Mouse (Mus musculus) induced T-regulatory cell, adult 2 months (primary cell): ENCODE measurements around the gene Hnf4a.
A peak's percentile ranks its signal among the peaks of the same experiment; 100 is the strongest.

ENCODE experiments used
- DNase-seq: peaks from one replicate; pipeline ENCODE4 v3.0.0-alpha.2; 2012; ENCODE audit warnings: low read depth

The Hnf4a gene

DNA sequence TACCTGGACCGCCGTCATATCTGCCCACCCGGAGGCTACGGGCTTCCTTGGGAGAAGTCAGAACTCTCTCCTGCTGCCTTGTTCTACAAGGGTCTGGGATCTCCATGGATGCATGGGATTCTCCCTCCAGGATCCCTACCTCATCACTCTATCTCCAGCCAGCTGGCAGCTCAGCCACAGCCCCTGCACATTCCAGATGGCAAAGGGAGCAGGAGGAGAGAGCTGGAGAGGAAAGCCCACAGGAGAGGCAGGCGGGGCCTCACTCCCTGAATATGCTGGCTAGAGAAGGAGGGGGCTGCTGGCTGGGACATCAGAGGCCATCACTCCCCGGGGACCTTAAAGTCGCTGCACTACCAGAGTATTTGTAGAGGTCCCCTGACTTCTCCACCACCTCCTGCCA lies 15.3 kb upstream of the Hnf4a start:
- DNase-seq = no peak

DNA sequence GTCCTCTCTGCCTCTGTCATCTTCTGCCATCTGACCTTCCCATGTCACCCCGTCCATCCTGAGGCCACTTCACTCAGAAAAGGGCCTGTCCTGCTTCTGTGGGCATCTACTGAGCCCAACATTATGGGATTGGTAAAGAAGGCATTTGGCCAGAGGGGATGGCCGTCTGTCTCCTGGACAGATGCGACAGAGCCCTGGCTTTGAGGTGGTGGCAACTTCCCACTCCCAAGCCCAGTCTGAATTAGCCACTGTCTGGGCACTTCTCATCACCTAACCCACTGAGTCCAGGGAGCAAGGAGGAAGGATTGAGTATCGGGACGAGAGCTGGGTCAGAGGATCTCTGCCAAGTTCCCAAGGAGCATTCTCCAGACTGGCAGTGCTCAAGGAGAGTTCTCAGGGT lies 14.6 kb upstream of the Hnf4a start, which contains the start of gene R3hdml:
TSS of gene R3hdml (plus strand) at position 301 of the 400 bp plus-strand sequence.
- DNase-seq = no peak

DNA sequence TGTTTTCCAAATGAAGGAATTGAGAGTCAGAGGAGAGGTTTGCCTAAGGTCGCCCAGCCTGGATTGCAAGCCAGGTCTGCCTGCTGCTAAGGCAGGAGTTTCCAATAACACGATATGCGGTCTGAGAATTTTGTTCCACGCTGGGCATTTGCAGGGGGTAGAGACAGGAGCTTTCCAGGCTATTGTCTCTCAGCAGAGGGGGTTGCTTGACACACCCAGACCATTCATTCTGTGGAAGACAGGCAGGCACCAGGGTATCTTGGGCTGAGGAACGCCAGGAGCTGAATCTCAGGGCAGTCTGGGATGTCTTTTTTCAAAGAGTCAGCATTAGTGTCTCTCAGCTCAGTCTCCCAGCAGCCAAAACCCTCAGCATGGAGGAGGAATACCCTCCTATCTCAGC lies 13.6 kb upstream of the Hnf4a start:
- no peak for DNase-seq

DNA sequence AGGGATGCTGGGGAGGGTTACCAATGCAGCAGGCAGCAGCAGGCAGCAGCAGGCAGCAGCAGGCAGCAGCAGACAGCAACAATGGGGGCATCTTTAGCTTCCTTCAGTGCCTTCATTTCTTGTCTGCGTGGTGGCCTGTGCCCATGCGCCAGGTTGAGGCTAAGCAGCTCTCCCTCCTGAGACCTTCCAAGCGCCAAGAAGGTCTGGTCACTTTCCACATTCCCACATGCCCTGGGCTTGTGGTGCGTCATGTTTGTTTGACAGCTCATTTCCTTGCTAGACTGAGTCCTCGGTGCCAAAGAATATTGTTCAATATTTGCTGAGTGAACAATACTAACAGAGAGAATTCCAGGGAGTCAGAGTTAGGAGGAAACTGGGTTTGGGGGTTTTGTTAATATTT lies 12.6 kb upstream of the Hnf4a start:
- DNase-seq = no peak

DNA sequence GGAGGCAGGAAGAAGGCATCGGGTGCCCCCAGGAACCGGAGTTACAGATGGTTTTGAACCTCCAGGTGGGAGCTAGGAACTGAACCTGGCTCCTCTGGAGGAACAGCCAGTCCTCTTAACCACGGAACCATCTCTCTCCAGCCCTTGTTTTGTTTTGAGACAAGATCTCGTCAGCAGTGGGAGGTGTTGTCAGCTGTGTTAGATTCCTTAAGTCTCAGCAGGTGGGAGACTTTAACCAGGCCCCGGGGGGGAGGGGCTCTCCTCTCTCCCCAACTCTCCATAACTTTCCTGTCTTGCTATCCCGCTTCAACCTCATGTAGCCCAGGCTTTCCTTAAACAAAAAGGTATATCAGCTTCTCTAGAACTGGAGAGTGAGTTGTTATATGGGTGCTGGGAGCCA lies 12.2 kb upstream of the Hnf4a start:
- no peak for DNase-seq

DNA sequence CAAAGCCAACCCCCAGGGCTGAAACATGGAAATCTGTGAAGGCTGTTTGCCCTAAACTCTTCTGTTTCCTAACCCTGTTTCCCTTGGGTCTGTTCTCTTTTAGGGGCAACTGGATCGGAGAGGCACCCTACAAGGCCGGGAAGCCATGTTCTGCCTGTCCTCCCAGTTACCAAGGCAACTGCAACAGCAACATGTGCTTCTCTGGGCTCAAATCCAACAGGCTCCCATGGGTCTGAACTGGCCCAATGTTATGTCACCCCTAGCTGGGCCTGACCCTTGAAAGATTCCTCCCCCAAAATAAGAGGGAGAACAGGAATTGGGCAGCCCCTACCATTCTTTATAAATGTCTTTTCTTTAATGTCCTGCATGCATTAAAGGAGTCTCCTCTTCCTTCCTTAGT lies 4.4 kb upstream of the Hnf4a start:
- no peak for DNase-seq

DNA sequence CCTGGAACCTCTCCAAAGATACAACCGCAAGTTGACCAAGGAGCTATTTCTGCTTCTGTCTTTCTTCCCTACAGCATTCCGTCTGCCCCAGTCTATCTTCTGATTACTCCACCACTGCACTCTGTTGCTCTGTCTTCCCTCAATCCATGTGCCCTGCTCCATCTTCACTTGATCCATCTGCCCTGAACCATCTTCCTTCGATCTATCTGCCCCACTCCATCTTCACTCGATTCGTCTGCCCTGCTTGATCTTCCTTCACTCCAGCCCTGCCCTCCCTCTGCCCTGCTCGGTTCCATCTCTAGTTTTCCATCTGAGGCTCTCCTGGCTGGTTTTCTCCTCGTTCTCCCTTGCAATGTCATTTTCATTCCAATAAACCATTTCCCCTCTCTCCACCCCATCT lies 3.4 kb upstream of the Hnf4a start:
- no peak for DNase-seq

DNA sequence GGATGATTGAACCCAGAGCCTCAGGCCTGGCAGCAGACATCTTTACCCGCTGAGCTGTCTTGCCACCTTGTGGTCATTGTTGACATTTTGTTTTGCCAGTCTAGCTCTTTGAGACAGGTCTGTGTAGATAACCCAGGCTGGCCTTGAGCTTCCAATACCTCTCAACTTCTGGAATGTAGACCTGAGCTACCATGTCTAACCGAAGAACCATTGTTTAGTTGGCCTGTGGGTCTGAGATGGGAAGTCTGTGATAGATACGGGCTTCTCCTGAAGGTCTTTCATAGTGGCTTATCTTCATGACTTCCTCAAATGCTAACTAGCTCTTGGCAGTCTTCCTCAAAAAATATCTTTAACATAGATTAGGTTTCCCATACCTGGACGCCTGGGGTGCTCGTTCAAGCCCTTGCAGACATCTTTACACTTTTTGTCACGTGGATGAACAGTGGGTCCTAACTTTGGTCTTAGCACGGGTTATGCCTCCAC lies 19.2 kb downstream of the Hnf4a start:
- no peak for DNase-seq

DNA sequence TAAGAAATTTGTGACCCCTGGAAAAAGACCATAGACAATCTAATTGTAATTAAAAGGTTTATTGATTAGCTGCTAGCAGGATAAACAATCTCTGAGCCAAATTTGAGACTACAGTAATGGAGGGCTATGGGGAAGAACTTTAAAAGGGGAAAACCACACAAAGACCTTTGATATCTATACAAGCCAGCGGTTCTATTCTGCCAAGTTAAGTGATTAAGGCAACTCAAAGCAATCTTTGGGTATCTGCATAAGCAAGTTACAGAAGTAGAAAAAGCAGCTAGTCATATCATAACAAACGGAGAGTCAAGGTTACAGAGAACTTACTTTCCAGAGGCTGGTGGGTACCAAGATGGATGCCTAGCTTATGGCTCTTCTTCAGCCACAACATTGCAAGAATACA lies 20.9 kb downstream of the Hnf4a start:
- no peak for DNase-seq

DNA sequence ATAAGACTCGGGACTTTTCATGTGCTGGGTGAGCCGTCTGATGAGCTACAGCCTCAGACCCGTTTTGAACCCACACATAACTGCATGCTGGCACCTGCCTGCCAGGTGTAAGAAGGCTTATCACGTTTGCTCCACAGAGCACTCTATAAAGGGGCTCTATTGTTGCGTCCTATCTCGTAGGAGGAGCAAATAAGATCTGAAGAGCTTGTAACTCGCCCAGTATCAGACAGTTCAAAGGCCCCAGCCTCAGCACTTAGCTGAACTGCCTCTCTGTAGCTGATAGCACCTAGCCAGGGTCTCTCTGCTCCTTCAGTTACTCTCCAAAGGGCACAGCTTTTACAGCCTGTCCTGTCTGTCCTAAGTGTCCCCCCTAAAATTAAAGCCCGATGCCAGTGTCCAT lies 23.8 kb downstream of the Hnf4a start:
- no peak for DNase-seq

DNA sequence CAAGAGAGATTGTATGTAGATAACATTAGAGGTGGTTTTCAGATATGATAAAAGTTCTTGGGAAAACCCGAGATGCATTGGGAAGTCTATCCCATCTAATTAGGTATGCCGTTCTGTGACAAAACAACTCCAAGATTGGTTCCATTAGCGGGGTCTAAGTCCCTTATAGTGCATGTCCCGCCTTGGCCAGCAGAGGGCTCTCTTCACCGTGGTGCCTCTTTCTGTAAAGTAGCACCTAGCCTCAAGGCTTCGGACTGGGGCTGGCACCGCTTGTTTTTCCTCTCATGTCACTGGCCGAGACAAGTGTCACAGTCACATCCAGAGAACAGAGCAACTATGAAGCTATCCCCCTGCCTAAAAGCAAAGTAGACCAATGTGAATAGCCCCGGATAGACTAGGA lies 25.3 kb downstream of the Hnf4a start:
- DNase-seq = peak; percentile 73

DNA sequence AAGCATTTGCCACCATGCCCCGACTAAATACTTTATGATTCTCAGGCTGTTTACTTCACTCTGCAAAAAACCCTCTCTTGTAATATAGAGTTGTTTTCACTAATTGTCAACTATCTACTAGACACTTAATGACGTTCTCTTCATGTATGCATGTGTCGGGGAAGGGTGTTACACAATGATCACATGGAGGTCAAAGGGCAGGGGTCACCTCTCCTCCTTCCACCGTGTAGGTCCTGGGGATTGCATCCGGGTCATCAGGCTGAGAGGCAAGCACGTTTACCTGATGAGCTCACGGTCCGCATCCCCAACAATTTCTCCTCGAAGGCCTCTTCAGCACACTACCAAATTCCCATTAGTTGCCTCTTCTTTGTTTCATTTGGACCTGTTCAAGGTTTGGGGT lies 26.6 kb downstream of the Hnf4a start:
- DNase-seq = no peak

DNA sequence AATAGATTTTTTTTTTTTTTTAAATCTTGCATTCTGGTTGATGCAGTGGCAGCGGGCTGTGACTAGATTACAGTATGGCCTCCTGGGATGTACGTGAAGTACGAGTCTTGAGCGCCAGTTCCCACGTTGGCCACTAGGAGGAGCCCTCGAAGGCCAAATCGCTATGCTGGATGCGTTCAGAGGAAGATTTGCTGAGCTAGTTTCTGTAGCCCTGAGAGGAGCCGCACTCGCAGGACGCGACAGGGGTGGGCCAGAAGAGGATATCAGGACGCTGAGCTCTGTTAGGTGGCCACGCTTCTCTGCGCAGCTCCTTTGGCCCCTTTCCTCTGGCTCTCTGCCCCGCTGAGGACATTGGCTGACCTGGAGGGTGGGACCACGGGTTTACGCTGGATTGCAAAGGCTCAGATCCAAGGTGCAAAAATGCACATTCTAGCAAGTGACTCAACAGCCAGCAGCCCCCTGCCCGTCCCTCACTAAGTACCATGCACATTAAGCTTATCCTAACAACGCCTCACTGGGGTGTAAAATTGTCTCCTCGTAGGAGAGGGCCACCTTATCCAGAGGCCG lies 28.4 kb downstream of the Hnf4a start:
- DNase-seq = peak; percentile 81

DNA sequence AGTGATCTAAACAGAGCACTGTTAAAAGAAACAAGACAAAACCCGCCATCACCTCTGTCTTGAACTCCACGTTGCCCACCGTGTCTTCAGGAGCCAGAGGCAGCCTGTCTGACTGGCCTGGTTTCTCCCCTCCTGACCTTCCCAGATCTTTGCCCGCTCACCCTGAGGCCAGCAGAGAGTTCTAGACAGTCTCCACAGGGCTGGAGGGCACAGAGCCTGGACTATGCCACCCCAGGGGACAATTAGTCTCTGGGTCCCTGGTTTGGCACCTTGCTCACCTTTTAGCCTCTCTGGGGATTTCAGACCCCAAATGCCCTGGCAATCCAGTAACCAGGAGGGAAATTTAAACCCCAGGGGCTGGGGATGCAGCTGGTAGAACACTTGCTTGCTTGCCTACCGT lies 30.8 kb downstream of the Hnf4a start:
- no peak for DNase-seq

DNA sequence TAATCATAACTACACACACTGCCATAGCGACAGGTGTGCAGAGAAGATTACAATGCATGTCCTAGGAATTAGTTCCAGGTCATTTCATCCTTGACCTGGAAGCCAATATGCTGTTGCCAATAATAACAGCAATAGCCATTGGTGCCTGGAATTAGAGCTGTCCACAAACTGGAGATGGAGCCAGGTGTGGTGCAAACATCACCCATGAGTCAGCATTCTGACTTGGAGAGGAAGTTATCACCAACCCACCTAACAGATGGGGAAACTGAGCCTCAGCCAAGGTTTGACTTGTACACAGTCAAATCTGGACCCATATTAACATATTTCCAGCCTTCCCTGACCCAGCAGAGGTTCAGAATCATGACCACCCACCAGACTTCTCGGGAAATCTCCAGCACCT lies 31.8 kb downstream of the Hnf4a start:
- DNase-seq = no peak

DNA sequence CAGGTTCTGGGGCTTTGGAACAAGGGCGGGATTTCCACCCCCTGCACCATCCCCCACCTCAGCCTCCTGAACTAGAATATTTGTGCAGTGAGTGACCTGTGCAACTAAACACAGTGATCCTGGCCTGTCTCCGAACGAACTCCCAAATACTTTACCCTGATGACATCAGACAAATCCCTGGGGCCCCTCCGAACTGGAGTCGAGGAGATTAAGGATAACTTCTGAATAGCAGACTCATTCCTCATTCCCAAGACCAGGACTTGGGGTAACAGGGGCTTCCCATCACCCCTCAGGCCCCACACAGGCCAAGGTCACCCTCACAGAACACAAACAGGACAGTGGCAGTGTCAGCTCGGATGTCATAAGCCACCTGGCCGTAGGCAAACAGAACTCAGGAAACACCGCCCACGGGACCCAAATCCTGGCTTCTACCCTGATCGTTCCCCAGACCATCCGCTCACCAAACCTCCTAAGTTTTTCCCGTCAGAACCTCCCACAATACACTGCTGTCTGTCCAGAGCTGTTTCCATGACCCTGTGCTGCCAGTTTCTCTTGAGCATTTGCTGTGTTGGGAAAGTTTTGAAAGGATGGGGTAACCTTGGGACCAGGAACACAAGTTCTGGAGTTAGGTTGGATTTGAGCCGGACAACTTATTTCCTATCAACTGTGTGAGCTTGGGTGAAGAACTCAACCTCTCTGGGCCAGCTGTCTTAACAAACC lies 32.9 kb downstream of the Hnf4a start:
- DNase-seq = no peak

DNA sequence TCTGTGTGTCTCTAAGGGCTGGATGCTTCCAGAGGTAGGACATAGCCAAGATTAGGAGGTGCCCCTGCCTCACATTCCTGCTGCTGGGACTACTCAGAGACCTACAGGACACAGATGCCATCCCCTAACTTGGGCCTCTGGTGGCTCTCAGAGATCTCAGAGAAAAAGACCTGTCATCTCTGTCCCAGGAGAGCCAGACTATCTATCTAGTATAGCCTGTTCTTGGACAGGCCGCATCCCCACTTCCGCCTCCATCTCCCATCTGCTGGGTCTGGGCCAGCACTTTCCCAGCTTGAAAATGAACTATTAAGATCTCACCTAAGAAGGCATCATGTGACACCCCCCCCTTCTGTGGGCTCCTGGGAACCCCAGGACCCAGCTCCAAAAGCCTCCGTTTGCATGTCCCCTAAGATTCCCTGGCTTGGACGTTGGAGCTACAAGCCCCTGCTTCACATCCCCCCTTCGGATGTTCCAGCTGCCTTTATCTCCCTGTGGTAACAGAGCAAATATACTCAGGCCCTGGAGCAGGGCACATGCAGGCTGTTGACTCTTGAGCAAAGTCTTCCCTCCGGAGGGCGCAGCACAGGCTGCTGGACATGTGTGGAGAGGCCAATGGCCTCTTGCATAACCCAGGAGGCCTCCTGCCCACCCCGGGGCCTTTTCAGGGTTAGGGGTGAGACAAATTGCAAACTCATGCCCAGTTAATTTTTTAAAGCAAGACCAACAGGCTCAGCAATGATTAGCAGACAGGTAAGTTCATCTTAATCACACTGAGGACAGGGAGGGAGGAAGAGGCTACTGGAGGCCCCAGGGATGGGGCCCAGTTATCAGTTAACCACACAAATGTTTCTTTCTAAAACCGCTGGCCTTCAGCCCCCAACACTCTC lies 33.9 kb downstream of the Hnf4a start:
- DNase-seq = no peak

DNA sequence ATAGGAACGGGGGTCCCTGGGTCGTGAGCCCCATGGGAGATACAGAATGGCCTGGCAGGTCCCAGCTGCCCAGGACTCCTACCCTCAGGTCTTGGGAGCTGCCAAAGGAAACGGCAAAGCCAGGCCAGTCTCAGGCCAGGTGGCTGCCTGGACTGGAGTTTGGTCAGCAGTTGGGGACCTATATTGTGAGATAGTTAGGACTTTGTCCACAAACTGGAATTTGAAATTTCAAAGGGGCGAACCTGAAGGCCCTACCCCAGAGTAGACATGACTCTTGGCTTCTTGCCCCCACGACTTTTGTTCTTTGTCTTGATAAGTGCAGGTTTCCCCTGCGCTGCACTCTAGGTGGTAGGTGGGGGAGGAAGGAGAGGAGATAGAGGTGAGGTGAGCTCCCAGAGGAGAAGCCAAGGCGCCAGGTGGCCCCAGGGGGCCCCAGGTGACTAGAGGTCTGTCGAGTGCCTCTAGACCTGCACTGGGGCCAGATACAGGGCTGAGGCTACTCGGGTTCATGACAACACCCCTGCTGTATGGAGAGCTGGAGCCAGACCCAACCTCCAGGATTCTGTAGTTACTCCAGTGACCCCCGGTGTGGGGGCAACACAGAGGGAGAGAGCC lies 35.1 kb downstream of the Hnf4a start:
- DNase-seq = no peak

DNA sequence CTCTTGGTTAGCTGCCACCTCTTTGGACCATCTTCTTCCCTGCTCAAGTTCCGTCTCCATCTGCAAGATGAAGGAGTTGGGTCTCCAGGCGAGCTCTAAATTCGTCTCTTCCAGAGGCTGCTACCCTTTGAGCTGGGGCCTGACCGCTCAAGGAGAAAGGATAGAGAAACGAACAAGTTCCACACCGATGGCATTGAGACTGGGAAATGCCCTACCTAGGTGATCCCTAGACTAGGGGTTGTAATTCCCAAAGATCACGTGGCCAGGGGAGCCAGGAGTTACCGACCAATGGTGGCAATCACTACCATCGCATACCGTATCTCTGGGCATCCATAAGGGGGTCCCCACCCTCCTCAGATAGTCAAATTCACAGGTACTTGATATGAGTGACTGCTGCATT lies 36.1 kb downstream of the Hnf4a start:
- DNase-seq = no peak

DNA sequence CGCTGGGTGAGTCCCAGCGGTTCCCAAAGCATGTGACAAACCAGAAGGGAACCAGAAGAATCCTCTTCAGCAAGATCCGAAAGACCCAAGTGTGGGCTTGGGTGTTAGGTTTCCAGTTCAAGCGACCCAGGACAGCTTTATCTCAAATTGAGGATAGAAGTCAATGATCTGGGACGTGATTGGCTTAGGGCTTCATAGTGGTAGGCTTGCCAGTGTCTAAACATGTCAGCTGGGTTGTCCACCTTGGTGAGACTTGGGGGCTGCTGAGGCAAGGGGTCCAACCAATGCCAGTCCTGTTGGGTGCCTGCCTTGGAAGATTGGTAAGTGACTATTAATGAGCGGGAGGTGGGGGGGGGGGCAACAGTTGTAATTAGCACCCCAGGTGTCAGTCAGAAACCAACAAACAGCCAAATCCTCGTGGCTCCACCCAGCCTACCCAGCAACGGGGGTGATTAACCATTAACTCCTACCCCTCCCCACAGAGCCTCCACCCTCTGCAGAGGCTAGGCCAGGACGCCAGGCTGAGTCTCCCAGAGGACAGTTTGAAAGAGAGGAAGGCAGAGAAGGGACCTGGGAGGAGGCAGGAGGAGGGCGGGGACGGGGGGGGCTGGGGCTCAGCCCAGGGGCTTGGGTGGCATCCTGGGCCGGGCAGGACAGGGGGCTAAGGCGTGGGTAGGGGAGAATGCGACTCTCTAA lies 40.2 kb downstream of the Hnf4a start:
- no peak for DNase-seq

DNA sequence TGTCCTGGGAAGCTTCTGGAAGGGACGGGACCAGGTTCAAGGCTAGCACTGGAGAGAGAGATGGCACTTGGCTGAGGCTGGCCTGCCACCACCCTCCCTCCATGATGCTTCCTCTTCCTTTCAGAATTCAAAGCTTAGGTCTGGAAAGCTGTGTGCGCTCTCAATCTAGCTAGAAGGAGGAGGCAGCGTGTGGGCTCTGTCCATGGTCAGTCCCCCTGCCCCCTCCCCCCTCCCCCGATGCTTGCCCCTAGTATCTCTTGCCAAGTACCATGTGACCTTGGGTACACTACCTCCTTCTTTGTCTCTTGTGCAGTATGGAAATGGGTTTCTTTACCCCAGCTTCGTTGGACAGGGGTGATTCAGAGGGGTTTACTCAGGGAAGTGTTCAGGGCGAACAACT lies 42.2 kb downstream of the Hnf4a start:
- DNase-seq = no peak

DNA sequence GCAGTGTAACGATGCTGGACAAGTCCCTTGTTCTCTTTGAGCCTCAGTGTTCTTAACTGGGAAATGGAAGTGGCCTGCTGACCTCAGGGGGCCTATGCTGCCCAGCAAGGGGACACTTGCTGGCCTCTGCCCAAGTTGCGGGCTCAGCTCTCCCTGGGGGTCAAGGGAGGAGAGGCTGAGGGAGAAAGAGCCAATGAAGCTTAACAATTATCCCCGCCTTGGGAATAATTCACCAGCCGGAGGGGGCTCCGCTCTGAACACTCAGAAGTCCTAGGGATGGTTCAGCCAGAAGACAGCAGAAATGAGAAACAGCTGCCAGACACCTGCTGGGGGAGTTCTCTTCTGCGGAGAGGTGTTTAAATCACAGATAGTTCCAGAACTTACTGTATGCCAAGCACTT lies 43.2 kb downstream of the Hnf4a start:
- no peak for DNase-seq
